Comparison of ENCODE assay signal across 12 mouse cellular contexts in genomic region chr16:38904202-38904601, GRCm38 (mm10). TPM values are rescaled to one million over a fixed set of nuclear protein-coding genes. Genes with fewer than 3 reads are reported as not detected.
DNase-seq lines count a peak whose midpoint lies in the region; ATAC-seq lines count a peak whose summit lies in the region.
"Had no signal": no experiment of that assay in that cellular context is flagged by ENCODE, and none has a peak within 500 bp of the region (broad histone marks: within the 10 kb centered on the region; RNA-seq: fewer than 3 reads in every experiment).

No protein-coding gene starts in this region.

- no peak for DNase-seq in midbrain, embryonic 10.5 days (ENCODE audit: low spot score)
- no peak for DNase-seq in hindbrain, embryonic 14.5 days (ENCODE audit: low spot score)
- DNase-seq in lung, postnatal 36 days: no peak
- no peak for DNase-seq in cerebellum, adult 18-20 months
- DNase-seq: heart, adult 2 months; heart, postnatal 36 days; lung, adult 2 months had no signal

- no peak overlapping the region for H3K9ac ChIP-seq in midbrain, embryonic 13.5 days (replicated peaks)
- H3K9ac ChIP-seq in forebrain, embryonic 13.5 days: no peak overlapping the region
- H3K9ac ChIP-seq in hindbrain, embryonic 14.5 days: no peak overlapping the region
- no peak overlapping the region for H3K9ac ChIP-seq in neural tube, embryonic 15.5 days (replicated peaks)

- WGBS in midbrain, embryonic 13.5 days: 68% methylated on average over 9 of the region's 9 CpGs
- 61% methylated on average over 9 of the region's 9 CpGs for WGBS in midbrain, embryonic 10.5 days
- WGBS in forebrain, embryonic 13.5 days: 54% methylated on average over 9 of the region's 9 CpGs
- 44% methylated on average over 9 of the region's 9 CpGs for WGBS in hindbrain, embryonic 14.5 days
- 55% methylated on average over 9 of the region's 9 CpGs for WGBS in neural tube, embryonic 15.5 days

- no peaks in the 10 kb centered on the region for H3K36me3 ChIP-seq in midbrain, embryonic 13.5 days
- H3K36me3 ChIP-seq in midbrain, embryonic 10.5 days: no peaks in the 10 kb centered on the region
- H3K36me3 ChIP-seq in forebrain, embryonic 13.5 days (ENCODE audit: poor library complexity, severe bottlenecking): no peaks in the 10 kb centered on the region
- no peaks in the 10 kb centered on the region for H3K36me3 ChIP-seq in hindbrain, embryonic 14.5 days (replicated peaks; ENCODE audit: control insufficient read depth, insufficient read depth)
- no peaks in the 10 kb centered on the region for H3K36me3 ChIP-seq in neural tube, embryonic 15.5 days

- no peak overlapping the region for H3K27ac ChIP-seq in midbrain, embryonic 13.5 days
- no peak overlapping the region for H3K27ac ChIP-seq in midbrain, embryonic 10.5 days (replicated peaks)
- no peak overlapping the region for H3K27ac ChIP-seq in forebrain, embryonic 13.5 days
- no peak overlapping the region for H3K27ac ChIP-seq in hindbrain, embryonic 14.5 days
- no peak overlapping the region for H3K27ac ChIP-seq in neural tube, embryonic 15.5 days (replicated peaks)
- H3K27ac ChIP-seq: heart, adult 2 months; kidney, postnatal 0 days had no signal

- no peaks in the 10 kb centered on the region for H3K9me3 ChIP-seq in midbrain, embryonic 13.5 days
- no peaks in the 10 kb centered on the region for H3K9me3 ChIP-seq in midbrain, embryonic 10.5 days (replicated peaks)
- H3K9me3 ChIP-seq in forebrain, embryonic 13.5 days (replicated peaks): no peaks in the 10 kb centered on the region
- H3K9me3 ChIP-seq in hindbrain, embryonic 14.5 days (ENCODE audit: control insufficient read depth, low read length): no peaks in the 10 kb centered on the region
- no peaks in the 10 kb centered on the region for H3K9me3 ChIP-seq in neural tube, embryonic 15.5 days (replicated peaks)

- ATAC-seq in midbrain, embryonic 13.5 days: no peak
- ATAC-seq in forebrain, embryonic 13.5 days: no peak
- ATAC-seq in hindbrain, embryonic 14.5 days (ENCODE audit: low FRiP score): no peak
- no peak for ATAC-seq in neural tube, embryonic 15.5 days (ENCODE audit: low FRiP score)
- ATAC-seq: Patski had no signal

- H3K27me3 ChIP-seq in midbrain, embryonic 13.5 days: peaks cover 35% of the 10 kb centered on the region
- H3K27me3 ChIP-seq in midbrain, embryonic 10.5 days (ENCODE audit: low read depth, poor library complexity, severe bottlenecking): peaks cover 52% of the 10 kb centered on the region
- H3K27me3 ChIP-seq in forebrain, embryonic 13.5 days: 0 out of 2 replicates have a peak, but pooled peaks cover 11% of the 10 kb centered on the region
- 0 out of 2 replicates have a peak, but pooled peaks cover 5% of the 10 kb centered on the region for H3K27me3 ChIP-seq in hindbrain, embryonic 14.5 days (ENCODE audit: control insufficient read depth, insufficient read depth, low read length)
- 0 out of 2 replicates have a peak, but pooled peaks cover 6% of the 10 kb centered on the region for H3K27me3 ChIP-seq in neural tube, embryonic 15.5 days (replicated peaks)

- H3K4me1 ChIP-seq in midbrain, embryonic 13.5 days (replicated peaks): 0 out of 2 replicates have a peak, but pooled peaks cover 9% of the 10 kb centered on the region
- H3K4me1 ChIP-seq in midbrain, embryonic 10.5 days: peaks cover 18% of the 10 kb centered on the region
- peaks cover 45% of the 10 kb centered on the region for H3K4me1 ChIP-seq in forebrain, embryonic 13.5 days
- H3K4me1 ChIP-seq in hindbrain, embryonic 14.5 days (replicated peaks; ENCODE audit: control insufficient read depth, insufficient read depth, low read length): peaks cover 8% of the 10 kb centered on the region
- peaks cover 8% of the 10 kb centered on the region; the same call in 1 of the 2 replicates for H3K4me1 ChIP-seq in neural tube, embryonic 15.5 days

- H3K4me2 ChIP-seq in midbrain, embryonic 13.5 days (replicated peaks): peak overlapping the region; percentile 76; the same call in 1 of the 2 replicates
- peak overlapping the region; percentile 76 for H3K4me2 ChIP-seq in forebrain, embryonic 13.5 days
- H3K4me2 ChIP-seq in hindbrain, embryonic 14.5 days (replicated peaks): peak overlapping the region; percentile 86
- peak overlapping the region; percentile 96 for H3K4me2 ChIP-seq in neural tube, embryonic 15.5 days

- no peak overlapping the region for H3K4me3 ChIP-seq in midbrain, embryonic 13.5 days (replicated peaks)
- H3K4me3 ChIP-seq in midbrain, embryonic 10.5 days: no peak overlapping the region
- H3K4me3 ChIP-seq in forebrain, embryonic 13.5 days: peak overlapping the region; percentile 76; the same call in 1 of the 2 replicates
- no peak overlapping the region for H3K4me3 ChIP-seq in hindbrain, embryonic 14.5 days (replicated peaks; ENCODE audit: low read length)
- 0 out of 2 replicates have a peak overlapping the region, but pooled peaks have one; percentile 79 for H3K4me3 ChIP-seq in neural tube, embryonic 15.5 days (replicated peaks)
- H3K4me3 ChIP-seq: heart, adult 2 months had no signal

RNA-seq across cellular contexts. Expression of gene Igsf11, which starts 11.7 kb away (rescaled TPM):
- 2.3 and 2.5 TPM in 2 replicates for polyA plus RNA-seq in midbrain, embryonic 13.5 days (2015; fragmentation: Nextera tagmentation; extraction: Ambion mirVana)
- polyA plus RNA-seq in midbrain, embryonic 10.5 days (2016; fragmentation: Nextera tagmentation; extraction: Ambion mirVana): 1.5 and 2.1 TPM in 2 replicates
- 3.6 and 4.6 TPM in 2 replicates for polyA plus RNA-seq in forebrain, embryonic 13.5 days (2015; fragmentation: Nextera tagmentation; extraction: Ambion mirVana)
- polyA plus RNA-seq in hindbrain, embryonic 14.5 days (2014; fragmentation: Nextera tagmentation; extraction: Ambion mirVana): 3.5 and 4.5 TPM in 2 replicates
- 3.1 and 3.4 TPM in 2 replicates for polyA plus RNA-seq in neural tube, embryonic 15.5 days (2015; fragmentation: Nextera tagmentation; extraction: Ambion mirVana)

Comparison
In these comparisons a context has a peak if more than half of its experiments do, and no peak if none do; other contexts are left out.
1. H3K4me3 ChIP-seq: peak in forebrain, embryonic 13.5 days (single experiment) and neural tube, embryonic 15.5 days (single experiment); none in midbrain, embryonic 13.5 days (single experiment), midbrain, embryonic 10.5 days (single experiment) and hindbrain, embryonic 14.5 days (single experiment).
2. Peak in every context shown above with its lines, with median percentiles within 50 percentile points of each other: H3K4me2 ChIP-seq.